Mouse (Mus musculus) spleen, postnatal 4 days (tissue): ENCODE data around the gene Hpcal1.
A peak's percentile ranks its signal among the peaks of the same experiment; 100 is the strongest.

ENCODE experiments used
- DNase-seq, 2 experiments: peaks; one replicate each; pipeline ENCODE4 v3.0.0; 2022; ENCODE audit warnings: low spot score in 2 of 2

The Hpcal1 gene

DNA sequence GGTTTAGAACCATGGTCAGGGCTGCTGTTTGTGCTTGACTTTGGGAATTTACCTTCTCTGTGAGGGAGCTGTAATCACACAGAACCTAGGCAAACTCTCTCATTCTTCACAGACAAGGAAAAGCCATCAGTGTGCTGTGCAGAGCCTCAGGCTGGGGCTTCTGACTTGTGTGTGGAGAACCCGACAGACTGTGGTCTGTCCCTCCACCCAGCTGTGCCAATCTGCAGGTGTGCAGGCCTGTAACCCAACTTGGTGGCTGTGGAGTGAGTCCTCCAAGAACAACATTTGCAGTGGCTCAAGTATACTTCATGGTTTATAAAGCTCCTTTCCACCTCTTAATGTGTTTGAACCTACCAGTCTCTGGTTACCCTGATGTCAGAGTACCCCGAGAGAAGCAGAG lies 4.5 kb upstream of the Hpcal1 start:
- DNase-seq, result no peak

DNA sequence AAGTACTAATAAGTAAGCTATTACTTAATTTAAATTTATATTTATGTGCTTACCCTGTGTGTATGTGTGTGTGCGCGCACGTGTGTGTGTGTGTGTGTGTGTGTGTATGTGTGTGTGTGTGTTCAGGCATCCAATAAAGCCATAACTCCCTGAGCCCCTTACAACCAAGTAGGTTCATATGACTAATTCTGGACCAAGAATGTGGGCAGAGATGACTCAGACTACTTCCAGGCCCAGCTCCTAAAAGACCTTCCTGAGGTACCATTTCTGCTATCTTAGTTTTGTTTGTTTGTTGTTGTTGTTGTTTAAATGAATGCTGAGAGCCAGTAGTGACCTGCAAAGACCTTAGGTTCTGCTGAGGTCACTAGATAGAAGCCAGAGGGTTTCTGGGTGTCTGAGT lies 1.7 kb upstream of the Hpcal1 start:
- no peak for DNase-seq

DNA sequence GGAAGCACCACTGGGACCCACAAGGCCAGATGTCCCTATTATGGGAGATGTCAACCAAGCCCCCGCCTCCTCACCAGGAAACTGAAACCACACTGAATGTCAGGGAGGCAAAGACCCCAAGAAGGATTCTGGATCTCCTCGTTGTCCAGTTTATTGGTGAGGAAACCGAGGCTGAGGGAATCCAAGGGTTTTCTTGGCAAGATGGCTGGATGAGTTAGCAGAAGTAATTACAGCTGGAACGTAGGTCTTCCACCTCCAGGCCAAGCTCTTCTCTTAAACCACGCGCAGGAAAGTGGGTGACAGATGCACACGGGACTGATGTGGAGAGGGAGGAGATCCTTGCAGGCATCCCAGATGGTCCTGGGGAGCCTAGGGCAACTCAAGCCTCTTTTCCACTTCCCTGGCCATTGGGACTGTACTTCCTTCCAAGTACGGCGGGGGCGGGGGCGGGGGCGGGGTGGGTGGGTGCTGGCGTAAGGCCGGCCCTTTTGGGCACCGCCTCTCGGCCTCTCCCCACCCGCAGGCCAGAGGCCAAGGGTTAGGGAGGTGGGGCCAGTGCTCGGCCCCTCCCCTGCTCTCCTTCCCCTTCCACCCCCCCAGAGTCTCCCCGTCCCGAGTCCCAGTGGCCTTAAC lies 609 bp upstream of the Hpcal1 start:
- DNase-seq, result peak in 1 of 2 experiments; percentile 13

DNA sequence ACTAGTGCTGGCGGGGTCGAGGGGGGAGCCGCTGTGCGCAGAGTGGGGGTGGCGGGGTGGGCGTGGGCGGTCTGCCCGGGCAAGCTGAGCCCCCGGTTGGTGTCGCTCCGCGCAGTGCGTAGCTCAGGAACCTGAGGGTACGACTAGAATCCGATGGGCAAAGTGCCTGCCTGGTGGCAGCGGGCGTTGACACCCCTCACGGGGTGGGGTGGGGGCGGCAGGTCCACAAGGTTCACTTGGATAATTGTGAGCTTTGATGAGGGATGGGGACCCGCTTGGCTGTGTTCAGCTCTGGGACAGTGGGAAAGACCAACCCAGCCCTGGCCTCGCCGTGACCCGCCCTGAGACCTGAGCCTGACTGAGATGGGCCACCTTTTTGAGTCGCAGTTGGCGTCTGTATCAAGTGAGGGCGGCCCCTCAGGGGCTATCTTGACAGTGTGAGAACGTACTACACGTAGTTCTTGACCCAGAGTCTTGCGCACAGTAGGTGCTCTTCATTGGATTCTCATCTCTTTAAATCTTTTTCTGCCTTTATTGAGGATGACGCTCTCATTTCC lies 742 bp downstream of the Hpcal1 start:
- peak; percentile 14 to 66 for DNase-seq

DNA sequence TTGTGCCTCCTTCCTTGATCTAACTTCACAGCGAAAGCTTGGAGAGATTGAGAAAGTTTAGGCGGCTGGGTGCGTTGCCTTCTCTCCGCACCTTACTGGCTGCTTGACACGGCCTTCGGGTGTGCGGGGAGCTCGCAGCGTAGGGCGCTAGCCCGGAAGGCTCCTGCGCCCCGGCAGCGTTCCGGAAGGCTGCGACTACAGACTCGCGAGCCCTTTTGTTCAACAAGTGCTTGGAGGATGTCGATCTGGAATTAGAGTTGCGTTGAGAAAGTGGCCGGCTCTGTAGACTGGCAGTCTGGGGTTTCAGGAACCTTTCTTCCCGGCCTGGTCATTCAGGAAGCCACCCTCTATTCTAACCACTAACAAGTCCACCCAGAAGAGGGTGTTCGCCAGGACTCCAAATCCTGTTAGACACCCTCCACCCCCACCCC lies 1.2 kb downstream of the Hpcal1 start:
- no peak for DNase-seq

GRCm38 (mm10) chr12:17692356-17692755 lies 1.7 kb downstream of the Hpcal1 start:
- DNase-seq, result no peak

GRCm38 (mm10) chr12:17692953-17693352 lies 2.3 kb downstream of the Hpcal1 start:
- no peak for DNase-seq

DNA sequence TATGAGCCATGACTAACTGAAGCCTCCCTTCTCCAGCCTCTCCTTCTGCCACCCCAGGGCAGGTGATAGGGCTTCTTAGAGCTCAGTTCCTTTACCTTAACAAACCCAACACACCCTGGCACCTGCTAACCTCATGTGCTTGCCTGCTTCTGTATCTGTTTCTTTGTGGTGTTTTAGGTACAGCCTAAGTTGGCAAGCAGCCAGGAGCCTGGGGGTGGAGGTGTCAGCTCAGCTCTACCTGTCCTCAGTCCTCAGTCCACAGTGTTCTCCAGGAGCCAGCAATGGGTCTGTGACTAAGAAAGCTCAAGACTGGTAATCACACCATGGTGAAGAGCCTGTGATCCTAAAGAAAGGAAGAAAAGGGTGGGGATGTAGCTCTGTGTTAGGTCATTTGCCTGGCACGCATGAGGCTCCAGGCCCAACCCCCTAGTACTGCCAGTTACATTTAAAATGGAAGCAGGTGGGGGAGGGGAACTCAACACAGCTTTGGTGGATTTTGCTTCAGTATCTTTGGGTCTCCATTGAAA lies 4.0 kb downstream of the Hpcal1 start:
- DNase-seq, result no peak

- no peak for DNase-seq
Observed at GRCm38 (mm10) chr12:17696395-17696794, 5.7 kb downstream of the Hpcal1 start.

DNA sequence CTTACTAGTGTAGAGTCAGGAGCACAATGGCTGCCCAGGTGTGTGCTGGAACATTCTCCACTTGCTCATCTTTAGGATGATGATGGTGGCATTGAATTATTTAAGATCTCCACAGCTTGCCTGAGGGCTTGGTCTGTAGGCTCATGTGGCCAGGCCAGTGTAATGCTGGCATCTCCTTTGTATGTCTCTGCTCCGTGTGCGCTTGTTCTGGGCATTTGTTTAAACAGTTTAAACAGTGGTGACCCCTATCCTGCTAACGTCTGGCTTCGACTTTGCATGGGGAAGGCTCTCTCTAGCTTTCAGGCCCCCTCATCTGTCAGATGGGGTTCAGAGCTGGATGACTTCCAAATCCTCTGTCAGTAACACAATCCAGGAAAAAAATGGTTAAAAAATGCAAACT lies 8.3 kb downstream of the Hpcal1 start:
- DNase-seq, result no peak

DNA sequence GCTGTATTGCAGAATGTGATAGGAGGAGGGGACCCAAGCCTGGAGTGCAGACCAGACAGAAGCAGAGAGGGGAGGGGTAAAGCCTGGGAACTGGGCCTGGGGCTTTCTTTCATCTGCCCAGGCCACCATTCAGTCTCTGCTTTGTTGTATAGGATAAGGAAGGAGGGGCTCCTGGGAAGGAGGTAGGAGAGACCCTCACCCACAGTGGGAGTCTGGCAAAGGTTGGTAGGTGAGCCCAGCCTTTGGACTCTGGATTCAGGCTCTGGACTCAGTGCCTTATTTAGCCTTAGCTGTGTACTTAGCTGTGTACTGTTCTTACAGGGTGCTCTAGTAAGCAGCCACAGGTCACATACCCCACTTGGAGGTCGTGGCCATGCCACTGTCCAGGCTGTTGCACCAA lies 8.8 kb downstream of the Hpcal1 start:
- no peak for DNase-seq

DNA sequence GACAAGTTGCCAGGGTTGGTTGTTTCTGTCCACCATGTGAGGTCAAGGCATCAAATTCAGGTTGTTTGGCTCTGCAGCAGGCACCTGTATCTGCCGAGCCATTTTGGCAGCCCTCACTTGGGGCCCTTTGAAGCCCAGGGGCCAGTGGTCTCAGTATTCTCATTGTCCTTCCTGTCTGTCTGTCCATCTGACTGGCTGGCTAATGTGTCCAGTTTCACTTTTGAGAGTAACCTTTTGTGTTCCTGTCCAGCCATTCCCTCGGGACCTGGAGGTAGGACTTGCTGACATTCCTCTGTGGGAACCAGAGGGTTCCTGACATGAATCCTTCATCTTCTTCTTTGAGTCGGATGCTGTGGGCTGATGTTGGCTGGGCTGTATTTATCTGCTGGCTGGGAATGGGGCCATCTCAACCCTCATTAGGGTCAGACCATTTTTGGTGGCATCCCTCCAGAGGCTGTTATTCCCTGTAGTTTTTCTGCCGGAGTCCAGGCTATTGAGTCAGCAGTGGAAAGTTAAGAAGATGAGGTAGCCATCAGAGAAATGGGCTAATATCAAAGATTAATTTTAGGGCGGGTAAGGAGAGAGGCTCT lies 10.6 kb downstream of the Hpcal1 start:
- no peak for DNase-seq

GRCm38 (mm10) chr12:17701795-17702194 lies 11.1 kb downstream of the Hpcal1 start:
- no peak for DNase-seq

DNA sequence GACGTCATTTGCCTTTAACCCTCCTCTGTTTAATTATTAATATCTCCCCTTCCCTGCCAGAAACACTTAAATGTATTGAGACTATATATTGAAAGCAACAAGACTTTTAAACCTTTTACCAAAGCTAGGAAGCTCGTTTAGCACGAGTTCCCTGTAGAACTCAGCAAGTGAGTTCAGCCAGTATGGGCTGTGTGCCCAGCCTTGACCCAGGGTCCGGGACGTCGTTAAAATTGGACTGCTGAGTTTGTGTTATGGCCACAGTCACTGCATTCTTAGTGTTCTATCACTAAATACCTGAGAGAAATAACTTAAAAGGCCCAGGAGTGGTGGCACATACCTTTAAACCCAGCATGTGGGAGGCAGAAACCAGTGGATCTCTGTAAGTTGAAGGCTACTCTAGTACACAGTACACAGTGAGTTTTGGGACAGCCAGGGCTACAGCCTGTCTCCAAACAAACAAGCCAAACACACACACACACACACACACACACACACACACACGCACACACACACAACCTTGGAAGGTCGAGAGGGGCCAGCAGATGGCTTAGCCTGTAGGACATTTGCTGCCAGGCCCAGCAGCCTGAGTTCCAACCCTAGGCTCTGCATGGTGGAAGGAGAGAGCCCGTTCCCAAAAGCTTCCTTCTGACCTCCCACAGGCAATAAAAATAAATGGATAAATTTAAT lies 11.7 kb downstream of the Hpcal1 start:
- no peak for DNase-seq

DNA sequence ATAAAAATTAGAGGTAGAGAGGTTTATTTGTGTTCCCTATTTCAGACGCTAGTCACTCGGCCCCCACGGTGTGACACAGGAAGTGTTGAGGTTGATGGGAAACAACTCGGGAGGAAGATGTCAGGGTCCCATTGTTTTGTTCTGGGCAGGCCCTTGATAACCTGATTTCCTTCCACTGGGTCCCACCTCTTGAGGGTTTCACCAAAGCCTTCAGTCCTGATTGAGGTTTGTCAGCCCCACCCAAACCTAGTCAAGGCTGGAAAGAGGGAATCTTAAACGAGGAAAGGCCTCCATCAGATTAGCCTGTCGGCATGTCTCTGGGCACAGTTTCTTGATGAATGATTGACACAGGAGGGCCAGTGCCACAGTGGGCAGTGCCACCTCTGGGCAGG lies 12.3 kb downstream of the Hpcal1 start:
- no peak for DNase-seq

DNA sequence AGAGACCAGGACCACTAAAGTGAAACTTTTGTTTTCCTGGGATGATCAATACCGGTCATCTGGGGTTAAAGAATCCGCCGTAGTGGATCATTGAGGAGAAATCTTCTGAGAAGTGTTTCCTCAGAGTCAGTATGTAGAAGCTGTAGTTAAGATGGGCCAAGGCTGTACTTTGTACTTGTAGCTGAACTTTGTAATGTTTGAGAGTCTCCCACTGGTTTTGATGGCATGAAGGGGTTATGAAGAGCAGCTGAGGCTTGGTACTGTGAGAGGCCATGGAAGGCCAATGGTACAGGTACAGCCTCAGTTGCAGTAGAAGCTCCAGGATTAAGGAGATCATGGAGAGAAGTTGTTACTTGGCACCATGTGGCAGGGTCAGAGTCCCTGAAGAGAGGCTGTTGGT lies 13.2 kb downstream of the Hpcal1 start:
- DNase-seq, result no peak

DNA sequence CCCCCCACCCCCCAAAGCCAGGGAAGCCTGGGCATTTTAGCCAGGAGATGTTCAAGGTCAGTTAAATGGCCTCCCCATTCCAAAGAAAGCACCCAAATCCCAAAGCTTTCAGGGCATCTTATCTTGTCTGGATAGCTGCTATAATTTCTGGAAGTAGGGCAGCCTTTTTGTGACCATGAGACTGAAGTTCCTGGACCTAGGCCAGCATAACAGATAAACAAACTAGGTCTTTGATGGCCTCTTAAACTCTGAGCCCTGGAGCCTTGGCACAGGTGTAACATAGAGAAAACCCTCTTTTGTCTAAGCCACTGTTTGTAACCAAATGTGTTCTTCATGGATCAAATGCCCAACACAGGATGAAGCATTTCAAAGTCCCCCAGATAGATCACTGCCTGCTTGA lies 16.8 kb downstream of the Hpcal1 start:
- DNase-seq, result no peak

DNA sequence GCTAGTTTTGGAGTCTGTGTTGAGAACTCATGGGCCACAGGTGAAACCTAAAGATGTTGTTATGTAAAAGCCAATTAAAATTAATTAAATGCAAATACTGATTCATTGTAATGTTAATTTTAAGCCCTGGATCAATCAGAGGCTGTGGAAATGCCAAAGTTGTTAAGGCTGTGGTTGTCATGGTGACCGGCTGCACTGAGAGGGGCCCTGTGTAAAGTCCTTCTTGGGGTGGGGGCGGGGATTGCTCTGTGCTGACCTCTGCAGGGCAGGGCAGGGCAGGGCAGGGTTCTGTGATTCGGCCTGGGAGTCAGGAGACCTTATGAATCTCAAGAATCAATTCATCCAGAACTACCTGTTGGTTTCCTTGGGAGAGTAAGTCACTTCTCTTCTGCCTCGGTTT lies 18.8 kb downstream of the Hpcal1 start:
- no peak for DNase-seq

- no peak for DNase-seq
Observed at GRCm38 (mm10) chr12:17709926-17710746, 19.5 kb downstream of the Hpcal1 start.

DNA sequence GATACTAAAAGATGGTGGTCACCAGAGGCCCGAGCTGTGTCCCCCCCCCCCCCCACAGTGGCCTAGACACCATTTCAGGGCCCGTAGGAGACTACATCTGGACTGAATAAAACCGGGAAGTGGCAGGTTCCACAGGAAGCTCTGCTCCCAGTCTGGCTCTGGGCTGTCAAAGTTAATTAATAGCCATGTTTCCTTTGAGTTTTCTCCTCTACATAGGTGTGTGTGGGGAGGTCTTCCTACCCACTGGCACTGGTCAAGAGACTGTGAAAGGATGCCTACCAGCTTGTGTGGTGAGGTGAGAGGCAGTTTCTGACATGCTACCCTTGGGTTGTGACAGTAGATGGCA lies 20.1 kb downstream of the Hpcal1 start:
- no peak for DNase-seq

DNA sequence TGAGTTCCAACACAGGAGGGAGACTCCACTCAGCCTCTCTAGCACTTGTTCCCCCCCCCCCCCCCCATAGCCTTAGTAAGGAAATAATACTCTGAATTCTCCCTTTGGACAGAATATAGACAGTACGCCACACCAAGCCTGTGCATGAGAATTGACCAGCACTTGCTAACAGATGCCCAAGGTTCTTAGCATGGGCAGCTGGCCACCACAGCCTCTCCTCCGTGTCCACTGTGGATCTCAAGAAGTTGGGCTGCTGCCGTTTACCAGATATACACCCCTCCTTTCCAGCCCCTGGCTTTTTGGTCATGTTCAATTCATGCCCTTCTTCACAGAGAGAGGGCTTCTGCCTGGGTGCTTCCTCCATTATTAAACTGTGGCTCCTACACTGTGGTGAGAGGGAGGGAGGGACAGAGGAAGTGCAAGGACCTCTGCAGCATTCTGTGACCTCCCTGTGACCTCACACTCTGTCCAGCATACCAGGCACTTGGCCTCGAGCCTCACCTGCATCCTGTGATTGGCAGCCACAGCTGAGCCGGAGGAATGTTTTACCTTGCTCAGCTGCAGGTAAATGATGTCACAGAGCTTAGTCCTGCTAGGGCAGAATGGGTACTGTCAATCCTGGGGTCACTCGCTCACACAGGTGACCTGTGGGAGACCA lies 21.2 kb downstream of the Hpcal1 start:
- no peak for DNase-seq

DNA sequence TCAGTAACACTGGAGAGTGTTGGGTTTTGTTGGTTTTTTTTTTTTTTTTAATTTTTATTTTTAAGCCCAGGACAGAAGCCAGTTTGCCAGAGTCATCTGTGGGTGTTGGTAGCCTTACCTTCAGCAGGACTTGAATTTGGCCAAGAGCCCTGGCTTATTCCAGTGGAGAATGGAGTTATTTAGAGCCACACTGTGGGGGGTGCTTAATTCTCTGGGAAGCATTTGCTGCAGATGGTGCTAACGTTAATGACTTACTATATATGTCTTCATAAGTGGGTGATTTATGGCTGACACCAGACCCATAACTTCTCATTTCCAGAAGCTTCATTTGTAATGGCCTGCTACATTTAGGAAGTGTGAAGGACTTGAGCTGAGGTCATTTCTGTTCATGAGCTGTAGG lies 21.9 kb downstream of the Hpcal1 start:
- DNase-seq, result no peak
